Mouse (Mus musculus): ENCODE measurements around the gene Pfn4. TPM values are rescaled to one million over a fixed set of nuclear protein-coding genes. Genes with fewer than 3 reads are reported as not detected.
"Not testable (repeated sequence)": the region's sequence is repeated elsewhere in the genome, so short reads cannot be mapped to it uniquely, and the experiment has no call there.

Pfn4 gene
- polyA plus RNA-seq, 1 experiment from 2014 or later, result 1.2 TPM

DNA sequence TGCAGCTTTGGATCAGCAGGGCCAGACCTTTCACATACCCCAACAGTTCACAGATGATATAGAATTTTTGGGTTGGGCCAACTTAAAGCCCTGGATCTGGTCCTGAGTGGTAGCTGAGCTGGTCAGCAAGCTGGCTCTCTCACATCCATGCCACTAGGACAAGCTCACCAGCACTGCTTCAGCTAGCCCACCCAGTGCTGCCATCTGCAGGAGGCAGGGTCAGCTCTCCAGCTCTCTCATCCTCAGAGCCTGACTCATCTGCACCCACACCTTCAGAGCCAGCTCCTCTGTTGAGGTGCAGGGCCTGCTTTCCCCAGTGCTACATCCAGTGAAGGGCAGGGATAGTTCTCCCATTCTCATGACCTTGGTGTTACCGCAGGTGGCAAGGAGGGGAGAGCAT, 24.9 kb downstream of the Pfn4 start:
- DNase-seq (no peak), ATAC-seq (ENCODE audit: low read depth) (0 out of 2 replicates have a peak, but pooled peaks have one; percentile 18)
- Histone ChIP-seq H3K4me3 (replicated peaks) (no peak overlapping the region), H3K4me1 (replicated peaks) (no peaks in the 10 kb centered on the region), H3K27ac (no peak overlapping the region), H3K27me3 (no peaks in the 10 kb centered on the region), H3K36me3 (no peaks in the 10 kb centered on the region), H3K4me2 (no peak overlapping the region), H3K9ac (no peak overlapping the region), H3K9me3 (replicated peaks) (no peaks in the 10 kb centered on the region)
- 80% methylated on average over 1 of the region's 1 CpGs for WGBS (ENCODE audit: insufficient replicate concordance)

DNA sequence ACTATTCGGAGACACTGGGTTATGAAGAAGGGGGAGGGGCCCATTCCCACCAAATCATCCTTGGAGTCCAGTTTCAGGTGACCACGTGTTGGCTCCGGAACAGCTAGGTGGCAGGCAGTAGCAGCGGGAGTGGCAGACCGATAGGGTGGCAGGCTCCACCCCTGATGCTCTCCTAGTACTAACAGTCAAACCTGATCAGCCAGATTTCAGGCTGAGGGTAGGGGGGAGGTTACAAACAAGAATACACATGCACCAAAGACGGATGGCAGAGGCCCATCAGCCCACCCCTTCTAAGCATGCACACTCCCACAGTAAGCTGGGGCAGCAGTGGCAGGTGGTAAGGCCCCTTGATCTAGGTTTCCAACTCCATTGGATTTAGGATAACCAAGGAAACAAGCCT, 28.6 kb downstream of the Pfn4 start:
- H3K27me3 ChIP-seq; H3K9me3 ChIP-seq (replicated peaks); H3K27ac ChIP-seq; H3K4me1 ChIP-seq (replicated peaks); H3K4me2 ChIP-seq; H3K36me3 ChIP-seq; ATAC-seq (ENCODE audit: low read depth); H3K9ac ChIP-seq; H3K4me3 ChIP-seq (replicated peaks); DNase-seq: not testable (repeated sequence)
- WGBS (ENCODE audit: insufficient replicate concordance), result 69% methylated on average over 6 of the region's 6 CpGs

DNA sequence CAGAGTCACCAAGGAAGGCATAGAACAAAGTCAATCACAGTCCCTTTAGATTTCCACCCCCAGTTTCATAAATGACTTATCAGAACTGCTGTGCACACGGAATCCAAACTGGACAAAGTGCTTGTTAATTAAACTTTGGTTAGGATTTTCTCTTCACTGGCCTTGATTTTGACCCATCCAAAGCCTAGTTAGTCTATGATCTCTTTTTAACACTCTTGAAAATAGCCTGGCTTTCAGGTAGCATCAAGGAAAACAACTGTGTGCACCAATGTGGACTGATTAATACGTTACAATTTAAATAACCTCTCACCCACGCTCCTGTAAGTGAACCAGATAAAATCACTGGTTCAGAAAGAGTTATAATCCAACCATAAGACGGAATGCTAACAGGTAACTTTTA, 42.2 kb downstream of the Pfn4 start:
- H3K4me3 ChIP-seq (replicated peaks), result no peak overlapping the region
- H3K27ac ChIP-seq, result no peak overlapping the region
- H3K27me3 ChIP-seq, result no peaks in the 10 kb centered on the region
- H3K4me2 ChIP-seq, result no peak overlapping the region
- H3K9me3 ChIP-seq (replicated peaks), result no peaks in the 10 kb centered on the region
- no peak for DNase-seq
- WGBS (ENCODE audit: insufficient replicate concordance), result 58% methylated on average over 4 of the region's 4 CpGs
- 0 out of 2 replicates have a peak, but pooled peaks cover 3% of the 10 kb centered on the region for H3K4me1 ChIP-seq (replicated peaks)
- no peaks in the 10 kb centered on the region for H3K36me3 ChIP-seq
- no peak overlapping the region for H3K9ac ChIP-seq
- ATAC-seq (ENCODE audit: low read depth), result no peak

DNA sequence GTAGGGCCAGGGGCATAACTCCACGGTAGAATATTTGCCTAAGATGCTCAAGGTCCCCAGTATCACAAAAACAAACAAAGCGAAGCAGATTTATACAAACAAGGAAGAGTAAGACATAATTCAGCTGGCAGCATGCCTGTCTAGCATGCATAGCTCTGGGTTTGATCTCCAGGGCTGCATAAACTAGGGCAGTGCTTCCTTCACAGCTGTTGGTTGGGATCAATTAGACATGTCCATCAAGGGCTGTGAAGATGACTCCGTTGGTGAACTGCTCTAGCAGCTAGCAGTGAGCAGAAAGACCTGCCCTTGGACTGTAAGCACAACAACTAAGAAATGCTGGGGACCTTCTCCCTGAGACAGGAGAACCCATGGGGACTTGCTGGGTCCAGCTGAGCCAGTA, 42.9 kb downstream of the Pfn4 start:
- ATAC-seq (ENCODE audit: low read depth) (no peak), DNase-seq (no peak)
- Histone ChIP-seq H3K4me1 (replicated peaks) (peaks cover 10% of the 10 kb centered on the region), H3K9me3 (replicated peaks) (no peaks in the 10 kb centered on the region), H3K4me3 (replicated peaks) (no peak overlapping the region), H3K9ac (no peak overlapping the region), H3K4me2 (no peak overlapping the region), H3K27me3 (no peaks in the 10 kb centered on the region), H3K27ac (no peak overlapping the region), H3K36me3 (no peaks in the 10 kb centered on the region)
- 57% methylated on average over 3 of the region's 3 CpGs for WGBS (ENCODE audit: insufficient replicate concordance)

DNA sequence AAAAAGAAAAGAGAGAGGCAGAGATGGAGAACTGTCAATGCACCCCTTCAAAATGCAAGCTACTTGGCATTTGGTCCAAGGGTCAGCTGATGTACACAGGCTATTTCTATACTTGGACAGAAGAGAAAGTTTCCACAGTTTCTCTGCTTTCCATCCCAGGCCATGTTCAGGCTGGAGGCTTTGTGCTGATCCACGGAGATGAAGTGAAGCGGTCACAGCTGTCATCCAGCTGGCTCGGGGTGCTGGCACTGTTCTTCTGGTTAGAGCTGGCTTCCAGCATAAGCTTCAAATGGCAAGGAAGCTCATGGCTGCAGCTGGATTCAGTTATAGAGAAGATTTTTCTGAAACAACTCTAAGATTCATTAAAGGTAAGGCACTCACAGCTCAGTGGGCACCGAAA, 44.8 kb downstream of the Pfn4 start:
- no peak overlapping the region for H3K9ac ChIP-seq
- no peaks in the 10 kb centered on the region for H3K27me3 ChIP-seq
- 76% methylated on average over 4 of the region's 4 CpGs for WGBS (ENCODE audit: insufficient replicate concordance)
- no peak overlapping the region for H3K27ac ChIP-seq
- DNase-seq (no peak), ATAC-seq (ENCODE audit: low read depth) (no peak)
- no peak overlapping the region for H3K4me3 ChIP-seq (replicated peaks)
- no peaks in the 10 kb centered on the region for H3K9me3 ChIP-seq (replicated peaks)
- peaks cover 21% of the 10 kb centered on the region for H3K4me1 ChIP-seq (replicated peaks)
- H3K4me2 ChIP-seq, result no peak overlapping the region
- H3K36me3 ChIP-seq, result no peaks in the 10 kb centered on the region

DNA sequence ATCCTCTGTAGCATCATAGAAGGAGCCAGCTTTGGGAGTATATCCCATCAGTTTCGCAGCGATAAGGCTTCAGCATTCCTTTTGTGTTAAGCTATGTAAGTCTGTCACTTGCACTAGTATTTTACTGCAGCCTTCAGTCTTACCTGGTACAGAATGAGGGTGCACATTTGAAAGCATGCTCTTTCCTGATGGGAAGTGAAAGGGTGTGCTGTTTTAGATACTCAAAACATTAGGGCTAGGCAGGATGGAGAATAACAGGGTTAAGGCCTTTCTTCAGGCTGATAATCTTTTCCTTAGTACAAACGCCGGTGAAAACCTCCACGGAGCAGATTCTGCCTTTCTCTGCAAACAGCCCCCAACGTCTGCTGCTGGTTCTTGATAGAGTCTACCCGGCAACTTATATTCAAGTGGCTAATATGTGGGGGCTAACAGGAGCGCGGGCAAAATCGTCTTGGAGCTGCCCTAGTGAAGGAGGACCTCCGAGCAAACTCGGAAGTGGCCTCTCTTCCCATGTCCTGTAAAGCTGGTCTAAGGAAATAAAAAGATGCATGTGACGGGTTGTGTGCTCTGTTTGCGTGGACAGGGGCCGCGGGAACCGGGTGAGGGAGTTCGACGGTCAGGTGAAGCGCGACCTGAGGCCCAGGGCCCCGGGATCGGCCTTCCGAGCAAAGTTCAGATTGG, 48.0 kb downstream of the Pfn4 start:
- H3K9ac ChIP-seq, result peak overlapping the region; percentile 77
- H3K4me2 ChIP-seq, result peak overlapping the region; percentile 82
- no peaks in the 10 kb centered on the region for H3K9me3 ChIP-seq (replicated peaks)
- H3K36me3 ChIP-seq, result peaks cover 21% of the 10 kb centered on the region
- peak; percentile 60; the same call in 1 of the 2 replicates for ATAC-seq (ENCODE audit: low read depth)
- H3K27ac ChIP-seq, result peak overlapping the region; percentile 79
- WGBS (ENCODE audit: insufficient replicate concordance), result 7% methylated on average over 24 of the region's 24 CpGs
- H3K4me1 ChIP-seq (replicated peaks), result peaks cover 33% of the 10 kb centered on the region
- DNase-seq, result no peak
- H3K4me3 ChIP-seq (replicated peaks), result peak overlapping the region; percentile 78
- H3K27me3 ChIP-seq, result no peaks in the 10 kb centered on the region

DNA sequence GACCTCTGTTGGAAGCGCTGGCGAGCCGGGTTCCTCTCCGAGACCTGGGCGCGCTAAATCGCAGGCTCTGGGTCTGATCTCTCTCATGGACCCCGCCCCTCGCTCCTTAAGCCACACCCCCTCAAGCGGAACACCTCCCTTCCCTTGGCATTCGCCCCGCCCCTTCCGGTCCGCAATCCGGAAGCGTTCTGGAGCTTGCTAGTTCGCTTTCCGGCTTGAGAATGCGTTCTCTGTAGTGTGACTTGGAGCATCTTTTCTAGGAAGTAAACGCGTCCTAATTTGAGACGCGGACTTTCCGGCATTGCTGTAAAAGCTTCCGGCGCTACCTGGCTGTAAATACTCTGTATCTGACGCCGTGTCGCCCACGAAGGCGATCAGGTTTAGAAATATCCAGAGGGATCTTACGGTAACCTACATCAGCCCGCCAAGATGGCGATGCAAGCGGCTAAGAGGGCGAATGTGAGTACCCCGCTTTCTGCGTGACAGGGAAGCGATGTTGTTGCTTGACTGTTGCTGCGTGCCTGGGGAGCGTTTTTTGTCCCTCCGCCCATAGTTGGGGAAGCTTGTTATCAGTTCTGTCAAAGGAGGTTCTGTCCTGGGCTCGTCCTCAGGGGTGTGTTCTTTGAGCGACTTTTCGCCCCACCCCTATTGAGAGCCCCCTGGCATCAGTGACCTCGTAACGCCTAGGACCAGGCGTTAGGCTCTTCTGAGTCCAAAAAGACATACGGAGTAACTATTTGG, 48.7 kb downstream of the Pfn4 start, which contains the start of gene Sf3b6:
TSS of gene Sf3b6 (plus strand) at position 184 of the 741 bp plus-strand sequence.
- WGBS (ENCODE audit: insufficient replicate concordance), result 0% methylated on average over 49 of the region's 49 CpGs
- peak; percentile 97 for ATAC-seq (ENCODE audit: low read depth)

DNA sequence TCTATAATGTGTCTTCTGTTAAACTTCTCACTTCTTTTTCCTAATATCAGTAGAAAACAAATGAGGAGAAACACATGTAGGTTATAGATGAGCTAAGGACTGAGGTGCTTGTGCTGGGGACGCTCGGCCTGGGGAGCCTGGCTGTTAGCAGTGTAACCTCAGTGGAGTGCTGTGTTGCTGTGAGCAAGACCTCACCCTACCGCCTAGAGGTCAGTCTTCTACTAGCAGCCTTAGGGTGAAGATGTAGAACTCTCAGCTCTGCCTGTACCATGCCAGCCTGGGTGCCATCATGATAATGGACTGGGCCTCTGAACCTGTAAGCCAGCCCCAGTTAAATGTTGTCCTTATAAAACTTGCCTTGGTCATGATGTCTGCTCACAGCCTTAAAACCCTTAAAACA, 58.4 kb downstream of the Pfn4 start:
- no peaks in the 10 kb centered on the region for H3K9me3 ChIP-seq (replicated peaks)
- H3K27ac ChIP-seq, result no peak overlapping the region
- no peaks in the 10 kb centered on the region for H3K4me1 ChIP-seq (replicated peaks)
- H3K9ac ChIP-seq, result no peak overlapping the region
- H3K4me2 ChIP-seq, result no peak overlapping the region
- H3K27me3 ChIP-seq, result no peaks in the 10 kb centered on the region
- ATAC-seq (ENCODE audit: low read depth) (no peak), DNase-seq (no peak)
- WGBS (ENCODE audit: insufficient replicate concordance), result 86% methylated on average over 3 of the region's 3 CpGs
- H3K36me3 ChIP-seq, result peaks cover 54% of the 10 kb centered on the region
- no peak overlapping the region for H3K4me3 ChIP-seq (replicated peaks)

More for the DNA sequence above, 48.7 kb downstream of the Pfn4 start, which contains the start of gene Sf3b6:
- no peaks in the 10 kb centered on the region for H3K9me3 ChIP-seq (replicated peaks)
- no peaks in the 10 kb centered on the region for H3K27me3 ChIP-seq
- peak within 1 kb of the TSS; percentile 84 for H3K4me2 ChIP-seq
- H3K4me3 ChIP-seq (replicated peaks), result peak within 1 kb of the TSS; percentile 78
- peaks cover 33% of the 10 kb centered on the region for H3K4me1 ChIP-seq (replicated peaks)
- H3K9ac ChIP-seq, result peak within 1 kb of the TSS; percentile 80
- peak; percentile 98 for DNase-seq
- H3K36me3 ChIP-seq, result peaks cover 28% of the 10 kb centered on the region
- peak within 1 kb of the TSS; percentile 90 for H3K27ac ChIP-seq

Other genes starting within 250 kb of the Pfn4 start
- 24.2 and 27.9 TPM in 2 replicates for gene Itsn2, start 176.4 kb upstream of the Pfn4 start, polyA plus RNA-seq (2015; fragmentation: Nextera tagmentation; extraction: Ambion mirVana)
- gene Gm3625, start 176.1 kb upstream of the Pfn4 start, polyA plus RNA-seq (2015; fragmentation: Nextera tagmentation; extraction: Ambion mirVana), result not detected in 2 replicates
- 0.05 TPM in 1 of 2 replicates, not detected in the other for gene Fam228a, start 30.6 kb upstream of the Pfn4 start, polyA plus RNA-seq (2015; fragmentation: Nextera tagmentation; extraction: Ambion mirVana)
- gene Fam228b, start 245 bp downstream of the Pfn4 start, polyA plus RNA-seq (2015; fragmentation: Nextera tagmentation; extraction: Ambion mirVana), result 0.87 and 0.89 TPM in 2 replicates
- gene Sf3b6, start 48.5 kb downstream of the Pfn4 start, polyA plus RNA-seq (2015; fragmentation: Nextera tagmentation; extraction: Ambion mirVana), result 147 and 158 TPM in 2 replicates
- gene Fkbp1b, start 72.6 kb downstream of the Pfn4 start, polyA plus RNA-seq (2015; fragmentation: Nextera tagmentation; extraction: Ambion mirVana), result 3.2 and 3.6 TPM in 2 replicates
- gene Wdcp, start 74.3 kb downstream of the Pfn4 start, polyA plus RNA-seq (2015; fragmentation: Nextera tagmentation; extraction: Ambion mirVana), result 16.1 and 17.3 TPM in 2 replicates
- gene Mfsd2b, start 105.3 kb downstream of the Pfn4 start, polyA plus RNA-seq (2015; fragmentation: Nextera tagmentation; extraction: Ambion mirVana), result 61.2 and 64.9 TPM in 2 replicates
- 35.8 and 45.1 TPM in 2 replicates for gene Ubxn2a, start 138.7 kb downstream of the Pfn4 start, polyA plus RNA-seq (2015; fragmentation: Nextera tagmentation; extraction: Ambion mirVana)
- 4.9 and 5.1 TPM in 2 replicates for gene Atad2b, start 148.3 kb downstream of the Pfn4 start, polyA plus RNA-seq (2015; fragmentation: Nextera tagmentation; extraction: Ambion mirVana)

Data from liver, embryonic 13.5 days (tissue).